Mouse (Mus musculus): Measurements from ENCODE around the gene Dand5.

- TF ChIP-seq CTCF (IDR thresholded peaks at IDR 0.05; ENCODE audit: control insufficient read depth, insufficient read depth, insufficient replicate concordance, low read depth, low read length) (no peak), POLR2A (IDR thresholded peaks at IDR 0.05; ENCODE audit: control insufficient read depth, low read depth, low read length) (no peak)
Measured at GRCm38 (mm10) chr8:84822723-84823122, at the start of gene Dand5.

Measured in testis, adult 2 months (tissue).